Mouse (Mus musculus) monocyte, adult 5-6 weeks (primary cell): ENCODE results near the gene Rab43. TPM values are rescaled to one million over a fixed set of nuclear protein-coding genes. Genes with fewer than 3 reads are reported as not detected.
A peak's percentile ranks its signal among the peaks of the same experiment; 100 is the strongest.

Experiments
- ATAC-seq: fragments of 153-309, 156-312 bp; replicated peaks from 2 replicates; pipeline ENCODE4 v1.8.0; 2017; ENCODE audit warnings: mild to moderate bottlenecking; ENCODE audit not compliant: low TSS enrichment, insufficient number of reproducible peaks, severe bottlenecking, poor library complexity, low FRiP score
- total RNA-seq: library from RNA; stranded (forward); fragments of 200-1000, 200-491, 200-594 nt; gene quantifications from 3 replicates; pipeline ENCODE4 v1.2.3, GENCODE M21; 2017

The Rab43 gene
- total RNA-seq, 1 experiment from 2014 or later: 34.7 TPM

- peak; percentile 3; the same call in 1 of the 2 replicates for ATAC-seq
Measured at GRCm38 (mm10) chr6:87810713-87811669, 973 bp downstream of the Rab43 start.

GRCm38 (mm10) chr6:87810311-87810710 is 1.7 kb downstream of the Rab43 start:
- ATAC-seq: no peak

- no peak for ATAC-seq
Measured at GRCm38 (mm10) chr6:87809651-87810161, 2.3 kb downstream of the Rab43 start.

GRCm38 (mm10) chr6:87809144-87809543 is 2.8 kb downstream of the Rab43 start:
- ATAC-seq: 0 out of 2 replicates have a peak, but pooled peaks have one; percentile 7

GRCm38 (mm10) chr6:87808521-87808920 is 3.4 kb downstream of the Rab43 start:
- no peak for ATAC-seq

- ATAC-seq: no peak
Measured at GRCm38 (mm10) chr6:87807735-87808440, 4.1 kb downstream of the Rab43 start.

GRCm38 (mm10) chr6:87806857-87807256 is 5.1 kb downstream of the Rab43 start:
- ATAC-seq: no peak

- peak; percentile 81 for ATAC-seq
Measured at GRCm38 (mm10) chr6:87806028-87806427, 5.9 kb downstream of the Rab43 start.

- no peak for ATAC-seq
Measured at GRCm38 (mm10) chr6:87805448-87805847, 6.5 kb downstream of the Rab43 start.

GRCm38 (mm10) chr6:87804886-87805285 is 7.1 kb downstream of the Rab43 start:
- no peak for ATAC-seq

GRCm38 (mm10) chr6:87804036-87804435 is 7.9 kb downstream of the Rab43 start:
- no peak for ATAC-seq

- ATAC-seq: peak; percentile 55; the same call in 1 of the 2 replicates
Measured at GRCm38 (mm10) chr6:87802462-87802861, 9.5 kb downstream of the Rab43 start.

GRCm38 (mm10) chr6:87799576-87799975 is 12.4 kb downstream of the Rab43 start:
- no peak for ATAC-seq

- no peak for ATAC-seq
Measured at GRCm38 (mm10) chr6:87797321-87797720, 14.6 kb downstream of the Rab43 start.

- ATAC-seq: no peak
Measured at GRCm38 (mm10) chr6:87796251-87796880, 15.6 kb downstream of the Rab43 start.

- no peak for ATAC-seq
Measured at GRCm38 (mm10) chr6:87795385-87796150, 16.4 kb downstream of the Rab43 start.

GRCm38 (mm10) chr6:87793821-87794510 is 18.0 kb downstream of the Rab43 start:
- ATAC-seq: no peak

GRCm38 (mm10) chr6:87791826-87792225 is 20.1 kb downstream of the Rab43 start:
- no peak for ATAC-seq
